Mouse (Mus musculus): ENCODE measurements at regions not wholly inside any gene's neighbourhood (a gene's known extent, or its start where the extent isn't known, plus 50 kb on each side); places are given as distances from the start of the nearest gene placed in this dataset.

DNA sequence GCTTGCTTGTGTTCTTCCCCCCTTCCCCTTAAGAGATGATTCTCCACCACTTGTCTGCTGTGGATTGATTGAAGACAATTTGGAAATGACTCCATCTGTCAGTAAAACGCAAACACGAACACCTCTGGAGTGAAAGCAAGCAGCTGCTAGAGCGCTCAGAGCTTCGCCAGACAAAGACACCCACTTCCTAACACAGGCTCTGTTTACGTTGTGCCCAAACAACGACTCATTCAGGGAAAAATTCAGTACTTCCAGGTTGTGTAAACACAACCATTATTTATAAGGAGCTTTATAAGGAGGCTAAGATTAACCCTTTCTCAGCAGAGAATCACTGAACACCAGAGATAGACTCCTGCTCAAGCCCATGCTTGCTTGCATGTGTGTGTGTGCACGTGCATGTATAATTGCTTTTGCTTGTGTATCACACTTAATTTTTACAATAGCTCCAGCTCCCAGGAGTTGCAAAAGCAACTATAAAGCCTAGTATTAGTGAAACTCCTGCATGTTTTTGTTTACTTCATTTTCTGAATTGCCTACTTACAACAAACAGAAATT lies 209.5 kb downstream of the Btg1 start:
- Histone ChIP-seq H3K4me2 (ENCODE audit: low read length) (peak overlapping the region; percentile 31), H3K9ac (replicated peaks; ENCODE audit: low read length) (no peak overlapping the region), H3K36me3 (ENCODE audit: control insufficient read depth, insufficient read depth, low read length) (no peaks in the 10 kb centered on the region), H3K4me1 (ENCODE audit: control insufficient read depth, insufficient read depth, low read length) (no peaks in the 10 kb centered on the region), H3K27me3 (ENCODE audit: control insufficient read depth, insufficient read depth, low read length) (no peaks in the 10 kb centered on the region), H3K9me3 (ENCODE audit: control insufficient read depth, low read length) (no peaks in the 10 kb centered on the region), H3K27ac (replicated peaks; ENCODE audit: low read depth, low read length) (0 out of 2 replicates have a peak overlapping the region, but pooled peaks have one; percentile 9), H3K4me3 (replicated peaks; ENCODE audit: low read depth, low read length) (no peak overlapping the region)
- peak; percentile 42 for DNase-seq
- 45% methylated on average over 7 of the region's 7 CpGs for WGBS
- no peak; the same call in 1 of the 2 replicates for ATAC-seq (ENCODE audit: low FRiP score, low TSS enrichment)

DNA sequence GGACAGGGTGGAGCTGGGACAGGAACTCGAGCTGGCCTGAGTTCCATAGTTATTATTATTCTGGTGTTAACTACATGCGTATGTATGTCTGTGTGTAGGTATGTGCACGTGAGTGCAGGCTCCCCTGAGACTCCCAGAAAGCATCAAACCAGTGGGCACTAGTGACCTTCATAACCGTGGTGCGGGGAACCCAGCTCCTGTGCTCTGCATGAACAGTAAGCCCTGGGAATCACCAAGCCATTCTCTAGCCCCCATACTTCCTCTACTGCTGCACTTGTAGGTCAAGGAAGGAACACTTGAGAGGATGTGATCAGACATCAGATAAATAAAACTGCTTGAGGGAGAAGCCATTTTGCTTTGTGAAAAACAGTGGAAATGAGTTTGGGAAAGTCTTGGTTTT lies 211.2 kb downstream of the Btg1 start:
- Histone ChIP-seq H3K36me3 (ENCODE audit: control insufficient read depth, insufficient read depth, low read length) (no peaks in the 10 kb centered on the region), H3K9me3 (ENCODE audit: control insufficient read depth, low read length) (no peaks in the 10 kb centered on the region), H3K4me1 (ENCODE audit: control insufficient read depth, insufficient read depth, low read length) (no peaks in the 10 kb centered on the region), H3K27ac (replicated peaks; ENCODE audit: low read depth, low read length) (no peak overlapping the region), H3K27me3 (ENCODE audit: control insufficient read depth, insufficient read depth, low read length) (no peaks in the 10 kb centered on the region), H3K4me2 (ENCODE audit: low read length) (no peak overlapping the region), H3K4me3 (replicated peaks; ENCODE audit: low read depth, low read length) (no peak overlapping the region), H3K9ac (replicated peaks; ENCODE audit: low read length) (no peak overlapping the region)
- WGBS = 83% methylated on average over 5 of the region's 5 CpGs
- ATAC-seq (ENCODE audit: low FRiP score, low TSS enrichment) (no peak), DNase-seq (no peak)

DNA sequence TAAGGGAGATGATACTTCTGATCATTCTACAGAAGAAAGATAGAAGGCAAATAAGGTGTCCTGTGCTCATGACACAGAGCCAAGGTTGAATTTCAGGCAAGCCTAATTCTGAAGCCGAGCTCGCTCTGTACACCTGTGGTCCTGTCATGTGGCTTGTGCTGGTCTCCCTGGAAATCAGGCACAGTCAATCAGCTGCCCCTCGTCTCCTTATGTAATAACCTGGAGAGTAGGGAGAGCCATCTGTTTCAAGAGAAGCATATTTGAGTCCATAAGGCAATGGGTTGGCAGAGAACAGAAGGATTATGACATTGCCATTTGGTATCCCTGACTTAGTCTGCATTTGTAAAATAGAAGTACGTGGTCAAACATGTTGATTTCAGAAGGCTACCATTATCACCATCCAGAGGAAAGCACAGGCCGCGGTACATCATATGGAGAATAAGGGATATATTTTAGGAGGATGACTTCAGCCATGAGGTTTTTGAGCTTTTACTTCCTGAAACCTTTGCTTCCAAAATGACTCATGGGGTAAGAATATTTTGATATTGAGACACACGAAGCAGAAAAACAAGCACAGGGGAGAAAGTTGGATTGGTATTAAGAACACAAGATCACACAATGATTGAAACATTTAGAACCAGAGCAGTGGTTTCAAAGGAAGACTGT lies 211.9 kb downstream of the Btg1 start:
- Histone ChIP-seq H3K4me3 (replicated peaks; ENCODE audit: low read depth, low read length) (no peak overlapping the region), H3K9me3 (ENCODE audit: control insufficient read depth, low read length) (no peaks in the 10 kb centered on the region), H3K36me3 (ENCODE audit: control insufficient read depth, insufficient read depth, low read length) (no peaks in the 10 kb centered on the region), H3K27ac (replicated peaks; ENCODE audit: low read depth, low read length) (no peak overlapping the region), H3K4me1 (ENCODE audit: control insufficient read depth, insufficient read depth, low read length) (no peaks in the 10 kb centered on the region), H3K9ac (replicated peaks; ENCODE audit: low read length) (no peak overlapping the region), H3K27me3 (ENCODE audit: control insufficient read depth, insufficient read depth, low read length) (no peaks in the 10 kb centered on the region), H3K4me2 (ENCODE audit: low read length) (no peak overlapping the region)
- 89% methylated on average over 7 of the region's 7 CpGs for WGBS
- no peak for DNase-seq
- ATAC-seq (ENCODE audit: low FRiP score, low TSS enrichment) = no peak

DNA sequence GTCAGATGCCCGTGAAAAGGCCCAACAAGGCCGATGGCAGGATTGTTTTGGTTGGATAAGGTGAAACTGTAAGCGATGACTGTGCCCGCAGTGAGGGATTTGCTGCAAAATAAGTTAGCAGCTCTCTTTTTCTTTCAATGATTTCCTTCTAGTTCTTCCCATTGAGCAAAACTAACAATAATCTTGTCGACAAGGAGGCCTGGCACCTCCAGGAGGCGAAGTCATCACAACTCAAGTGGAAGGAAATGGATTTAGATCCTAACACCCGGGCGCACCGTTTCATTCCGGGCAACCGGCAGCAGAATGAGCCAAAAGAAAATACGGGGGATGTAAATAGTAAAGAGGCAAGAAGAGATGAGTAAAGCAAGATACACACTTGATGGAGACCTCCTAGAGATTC lies 214.3 kb downstream of the Btg1 start:
- H3K9ac ChIP-seq (replicated peaks; ENCODE audit: low read length) = no peak overlapping the region
- no peak for DNase-seq
- no peaks in the 10 kb centered on the region for H3K9me3 ChIP-seq (ENCODE audit: control insufficient read depth, low read length)
- WGBS = 83% methylated on average over 12 of the region's 12 CpGs
- no peaks in the 10 kb centered on the region for H3K4me1 ChIP-seq (ENCODE audit: control insufficient read depth, insufficient read depth, low read length)
- H3K27ac ChIP-seq (replicated peaks; ENCODE audit: low read depth, low read length) = no peak overlapping the region
- no peak overlapping the region for H3K4me3 ChIP-seq (replicated peaks; ENCODE audit: low read depth, low read length)
- no peaks in the 10 kb centered on the region for H3K36me3 ChIP-seq (ENCODE audit: control insufficient read depth, insufficient read depth, low read length)
- H3K27me3 ChIP-seq (ENCODE audit: control insufficient read depth, insufficient read depth, low read length) = no peaks in the 10 kb centered on the region
- ATAC-seq (ENCODE audit: low FRiP score, low TSS enrichment) = no peak
- no peak overlapping the region for H3K4me2 ChIP-seq (ENCODE audit: low read length)

DNA sequence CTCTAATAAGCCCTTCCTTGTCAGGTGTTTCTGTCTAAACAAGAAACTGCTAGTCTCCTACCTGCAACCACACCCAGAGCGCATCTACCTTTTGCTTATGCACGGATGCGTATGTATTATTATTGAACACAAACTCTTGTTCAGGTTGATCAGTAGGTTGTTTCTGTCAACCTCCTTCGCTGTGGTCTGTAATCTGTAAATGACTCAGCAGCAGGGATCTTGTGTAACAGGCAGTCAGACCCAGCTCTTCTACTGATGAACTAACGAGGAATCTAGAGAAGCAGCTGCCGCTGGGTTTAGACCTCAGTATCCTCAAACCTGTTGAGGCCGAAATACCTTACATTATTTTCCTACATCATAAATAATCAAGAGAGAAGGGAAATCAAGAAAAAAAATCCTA lies 220.4 kb downstream of the Btg1 start:
- Histone ChIP-seq H3K27ac (replicated peaks; ENCODE audit: low read depth, low read length) (no peak overlapping the region), H3K36me3 (ENCODE audit: control insufficient read depth, insufficient read depth, low read length) (no peaks in the 10 kb centered on the region), H3K4me3 (replicated peaks; ENCODE audit: low read depth, low read length) (no peak overlapping the region), H3K9ac (replicated peaks; ENCODE audit: low read length) (no peak overlapping the region), H3K27me3 (ENCODE audit: control insufficient read depth, insufficient read depth, low read length) (no peaks in the 10 kb centered on the region), H3K4me1 (ENCODE audit: control insufficient read depth, insufficient read depth, low read length) (peaks cover 4% of the 10 kb centered on the region; the same call in 1 of the 2 replicates), H3K4me2 (ENCODE audit: low read length) (no peak overlapping the region), H3K9me3 (ENCODE audit: control insufficient read depth, low read length) (no peaks in the 10 kb centered on the region)
- ATAC-seq (ENCODE audit: low FRiP score, low TSS enrichment) = no peak
- DNase-seq = no peak
- 80% methylated on average over 7 of the region's 7 CpGs for WGBS

DNA sequence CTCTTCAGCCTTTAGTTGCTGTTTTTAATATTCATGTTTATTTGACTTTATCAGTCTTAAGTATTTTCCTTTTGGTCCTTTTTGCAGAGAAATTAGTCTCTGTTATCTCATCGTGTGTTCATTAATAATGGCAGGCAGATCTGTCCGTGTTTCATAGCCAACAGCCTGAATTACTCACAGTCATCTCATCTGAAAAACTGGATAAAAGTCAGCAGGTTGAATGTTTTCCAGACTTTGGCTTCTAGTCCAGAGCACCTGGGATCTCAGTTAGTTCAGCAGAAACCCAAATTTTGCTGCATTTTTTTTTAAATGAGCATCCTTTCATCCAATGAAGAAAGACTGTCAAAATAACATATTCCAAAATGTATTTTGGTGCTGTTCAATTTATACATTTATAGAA lies 224.3 kb downstream of the Btg1 start:
- WGBS = 88% methylated on average over 2 of the region's 2 CpGs
- Histone ChIP-seq H3K9ac (replicated peaks; ENCODE audit: low read length) (no peak overlapping the region), H3K4me3 (replicated peaks; ENCODE audit: low read depth, low read length) (no peak overlapping the region), H3K4me1 (ENCODE audit: control insufficient read depth, insufficient read depth, low read length) (peaks cover 4% of the 10 kb centered on the region; the same call in 1 of the 2 replicates), H3K27me3 (ENCODE audit: control insufficient read depth, insufficient read depth, low read length) (no peaks in the 10 kb centered on the region), H3K27ac (replicated peaks; ENCODE audit: low read depth, low read length) (no peak overlapping the region), H3K36me3 (ENCODE audit: control insufficient read depth, insufficient read depth, low read length) (no peaks in the 10 kb centered on the region), H3K4me2 (ENCODE audit: low read length) (no peak overlapping the region), H3K9me3 (ENCODE audit: control insufficient read depth, low read length) (no peaks in the 10 kb centered on the region)
- DNase-seq (no peak), ATAC-seq (ENCODE audit: low FRiP score, low TSS enrichment) (no peak)

DNA sequence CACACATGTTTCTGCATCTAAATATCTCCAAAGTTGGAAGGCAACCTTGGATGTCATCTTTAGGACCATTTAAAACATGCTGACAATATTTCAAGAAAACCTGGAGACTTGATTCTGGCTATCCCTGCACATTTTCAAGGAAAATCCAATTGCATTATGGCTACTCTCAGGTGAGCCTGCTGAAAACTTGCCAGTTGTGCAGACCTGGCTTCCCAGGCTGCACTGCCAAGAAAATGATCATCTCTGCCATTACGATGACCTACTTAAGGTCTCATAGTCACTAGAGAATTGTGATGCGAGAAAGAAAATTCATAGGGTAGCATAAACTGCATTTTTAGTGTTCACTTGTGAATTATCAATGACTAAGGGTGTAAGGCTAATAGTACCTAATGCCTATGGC lies 225.2 kb downstream of the Btg1 start:
- Histone ChIP-seq H3K9ac (replicated peaks; ENCODE audit: low read length) (no peak overlapping the region), H3K27me3 (ENCODE audit: control insufficient read depth, insufficient read depth, low read length) (no peaks in the 10 kb centered on the region), H3K4me2 (ENCODE audit: low read length) (no peak overlapping the region), H3K4me1 (ENCODE audit: control insufficient read depth, insufficient read depth, low read length) (peaks cover 4% of the 10 kb centered on the region; the same call in 1 of the 2 replicates), H3K4me3 (replicated peaks; ENCODE audit: low read depth, low read length) (no peak overlapping the region), H3K36me3 (ENCODE audit: control insufficient read depth, insufficient read depth, low read length) (no peaks in the 10 kb centered on the region), H3K9me3 (ENCODE audit: control insufficient read depth, low read length) (no peaks in the 10 kb centered on the region), H3K27ac (replicated peaks; ENCODE audit: low read depth, low read length) (no peak overlapping the region)
- DNase-seq (no peak), ATAC-seq (ENCODE audit: low FRiP score, low TSS enrichment) (no peak)
- WGBS = 90% methylated on average over 2 of the region's 2 CpGs

DNA sequence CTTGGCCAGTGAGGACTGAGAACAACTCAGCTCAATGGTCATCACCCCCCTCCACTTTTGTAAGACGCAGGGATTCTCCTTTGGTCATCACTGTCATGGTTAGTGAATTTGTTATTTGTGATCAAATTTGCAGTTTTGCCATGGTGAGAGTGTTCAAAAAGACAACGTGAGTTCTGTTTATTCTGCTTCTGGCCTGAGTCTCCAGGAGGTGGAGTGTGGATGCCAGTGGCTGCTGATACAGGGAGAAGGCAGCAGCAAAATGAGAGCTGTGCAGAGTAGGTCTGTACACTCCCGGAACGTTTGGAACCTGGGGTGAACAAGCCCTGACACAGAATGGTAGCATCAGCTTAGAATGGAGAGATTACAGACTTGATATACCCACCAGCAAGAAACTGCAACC lies 229.1 kb downstream of the Btg1 start:
- ATAC-seq (ENCODE audit: low FRiP score, low TSS enrichment) (no peak), DNase-seq (no peak)
- no peak overlapping the region for H3K27ac ChIP-seq (replicated peaks; ENCODE audit: low read depth, low read length)
- H3K36me3 ChIP-seq (ENCODE audit: control insufficient read depth, insufficient read depth, low read length) = no peaks in the 10 kb centered on the region
- H3K9me3 ChIP-seq (ENCODE audit: control insufficient read depth, low read length) = no peaks in the 10 kb centered on the region
- H3K27me3 ChIP-seq (ENCODE audit: control insufficient read depth, insufficient read depth, low read length) = no peaks in the 10 kb centered on the region
- 0 out of 2 replicates have a peak, but pooled peaks cover 8% of the 10 kb centered on the region for H3K4me1 ChIP-seq (ENCODE audit: control insufficient read depth, insufficient read depth, low read length)
- 64% methylated on average over 4 of the region's 4 CpGs for WGBS
- H3K4me2 ChIP-seq (ENCODE audit: low read length) = no peak overlapping the region
- no peak overlapping the region for H3K9ac ChIP-seq (replicated peaks; ENCODE audit: low read length)
- H3K4me3 ChIP-seq (replicated peaks; ENCODE audit: low read depth, low read length) = no peak overlapping the region

DNA sequence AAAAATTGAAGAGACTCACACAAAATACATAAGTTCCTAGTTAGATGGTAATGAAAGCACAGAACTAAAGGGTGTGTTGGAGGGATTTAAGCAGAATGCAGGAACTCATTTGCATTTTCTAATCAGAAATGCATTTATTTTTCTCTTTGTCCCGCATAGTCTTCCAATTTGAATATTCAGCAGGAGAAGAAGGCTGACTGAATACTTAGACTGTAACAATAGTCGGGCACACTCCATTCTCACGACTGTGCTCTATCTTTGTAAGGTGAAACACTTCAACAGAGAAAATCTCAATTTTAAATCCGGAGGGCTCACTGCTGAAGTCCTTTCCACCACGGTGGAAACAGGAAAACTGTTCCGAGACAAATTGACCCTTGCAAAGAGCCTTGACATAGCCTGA lies 230.2 kb downstream of the Btg1 start:
- no peaks in the 10 kb centered on the region for H3K9me3 ChIP-seq (ENCODE audit: control insufficient read depth, low read length)
- ATAC-seq (ENCODE audit: low FRiP score, low TSS enrichment) (no peak), DNase-seq (peak; percentile 37)
- H3K36me3 ChIP-seq (ENCODE audit: control insufficient read depth, insufficient read depth, low read length) = no peaks in the 10 kb centered on the region
- 0 out of 2 replicates have a peak overlapping the region, but pooled peaks have one; percentile 21 for H3K27ac ChIP-seq (replicated peaks; ENCODE audit: low read depth, low read length)
- no peak overlapping the region for H3K4me3 ChIP-seq (replicated peaks; ENCODE audit: low read depth, low read length)
- H3K9ac ChIP-seq (replicated peaks; ENCODE audit: low read length) = no peak overlapping the region
- H3K4me1 ChIP-seq (ENCODE audit: control insufficient read depth, insufficient read depth, low read length) = 0 out of 2 replicates have a peak, but pooled peaks cover 8% of the 10 kb centered on the region
- no peaks in the 10 kb centered on the region for H3K27me3 ChIP-seq (ENCODE audit: control insufficient read depth, insufficient read depth, low read length)
- WGBS = 21% methylated on average over 6 of the region's 6 CpGs
- H3K4me2 ChIP-seq (ENCODE audit: low read length) = no peak overlapping the region
